In genomic region chr17:70929582-70929981, GRCm38 (mm10) we compare ENCODE assay signal across 26 mouse cellular contexts.
DNase-seq lines count a peak whose midpoint lies in the region; ATAC-seq and TF ChIP-seq lines count a peak whose summit lies in the region.
"Had no signal": no experiment of that assay in that cellular context is flagged by ENCODE, and none has a peak within 500 bp of the region (broad histone marks: within the 10 kb centered on the region; RNA-seq: fewer than 3 reads in every experiment).

No protein-coding gene starts in this region.

- no peaks in the 10 kb centered on the region for H3K9me3 ChIP-seq in lung, embryonic 15.5 days
- H3K9me3 ChIP-seq: embryonic facial prominence, embryonic 13.5 days; embryonic facial prominence, embryonic 15.5 days; forebrain, embryonic 10.5 days; forebrain, embryonic 12.5 days had no signal

- H3K9ac ChIP-seq in lung, embryonic 15.5 days, result no peak overlapping the region
- H3K9ac ChIP-seq: embryonic facial prominence, embryonic 13.5 days; embryonic facial prominence, embryonic 15.5 days; forebrain, embryonic 12.5 days had no signal

- H3K27ac ChIP-seq in lung, embryonic 15.5 days, result no peak overlapping the region
- H3K27ac ChIP-seq: embryonic facial prominence, embryonic 13.5 days; embryonic facial prominence, embryonic 15.5 days; forebrain, embryonic 10.5 days; forebrain, embryonic 12.5 days had no signal

- no peaks in the 10 kb centered on the region for H3K36me3 ChIP-seq in lung, embryonic 15.5 days
- H3K36me3 ChIP-seq: embryonic facial prominence, embryonic 13.5 days; embryonic facial prominence, embryonic 15.5 days; forebrain, embryonic 10.5 days; forebrain, embryonic 12.5 days had no signal

- no peak for TF ChIP-seq CTCF in lung, adult 2 months (IDR thresholded peaks at IDR 0.05; ENCODE audit: insufficient read depth, low read length)

- peak; percentile 35; the same call in 1 of the 2 replicates for ATAC-seq in lung, embryonic 15.5 days (ENCODE audit: borderline replicate concordance, extremely low read depth, low FRiP score, low TSS enrichment)
- ATAC-seq: activated CD4-positive, CD25-positive, alpha-beta regulatory T cell, adult 4 months; forebrain, embryonic 14.5 days; forebrain, embryonic 16.5 days; Patski had no signal

- no peaks in the 10 kb centered on the region for H3K27me3 ChIP-seq in lung, embryonic 15.5 days
- H3K27me3 ChIP-seq: embryonic facial prominence, embryonic 13.5 days; embryonic facial prominence, embryonic 15.5 days; forebrain, embryonic 12.5 days; Patski had no signal

- no peak for TF ChIP-seq POLR2A in lung, adult 2 months (IDR thresholded peaks at IDR 0.05; ENCODE audit: borderline replicate concordance, extremely low read depth, low read depth, low read length)

- no peak overlapping the region for H3K4me3 ChIP-seq in lung, embryonic 15.5 days
- no peak overlapping the region for H3K4me3 ChIP-seq in lung, adult 2 months (replicated peaks; ENCODE audit: extremely low read depth, low read depth, low read length)
- H3K4me3 ChIP-seq: embryonic facial prominence, embryonic 13.5 days; embryonic facial prominence, embryonic 15.5 days; erythroblast, embryonic 14.5 days; forebrain, embryonic 10.5 days; forebrain, embryonic 12.5 days had no signal

- 36% methylated on average over 1 of the region's 1 CpGs for WGBS in lung, embryonic 15.5 days
- 64% methylated on average over 1 of the region's 1 CpGs for WGBS in lung, adult 2 months

- no peaks in the 10 kb centered on the region for H3K4me1 ChIP-seq in lung, embryonic 15.5 days
- H3K4me1 ChIP-seq in lung, adult 2 months (ENCODE audit: control insufficient read depth, insufficient read depth, low read length), result no peaks in the 10 kb centered on the region
- H3K4me1 ChIP-seq: embryonic facial prominence, embryonic 13.5 days; embryonic facial prominence, embryonic 15.5 days; forebrain, embryonic 10.5 days; forebrain, embryonic 12.5 days had no signal

- no peak overlapping the region for H3K4me2 ChIP-seq in lung, embryonic 15.5 days
- H3K4me2 ChIP-seq: embryonic facial prominence, embryonic 13.5 days; embryonic facial prominence, embryonic 15.5 days; forebrain, embryonic 12.5 days had no signal

- no peak for DNase-seq in lung, postnatal 4 days
- peak; percentile 13 for DNase-seq in lung, postnatal 25 days (ENCODE audit: low spot score)
- DNase-seq in lung, adult 2 months, result no peak
- peak; percentile 63 for DNase-seq in 416B (ENCODE audit: low read depth)
- peak; percentile 27 for DNase-seq in lung, postnatal 36 days
- no peak for DNase-seq in thymus, postnatal 36 days
- no peak for DNase-seq in right cerebral cortex, postnatal 10 days (ENCODE audit: low spot score in 2 of 2)
- DNase-seq: adrenal gland, adult 8-10 months; adrenal gland, postnatal 14 days; cerebellum, adult 11 months; cerebellum, adult 18-20 months; cerebellum, adult 8-10 months; cerebellum, adult 9-11 months; cerebellum, postnatal 14 days; cerebellum, postnatal 36 days; embryo, embryonic 11 days had no signal

Comparison
In these comparisons a context has a peak if more than half of its experiments do, and no peak if none do; other contexts are left out.
1. DNase-seq: peak in lung, postnatal 25 days (single experiment), 416B (single experiment) and lung, postnatal 36 days (single experiment); none in lung, postnatal 4 days (0 of 2), lung, adult 2 months (single experiment), thymus, postnatal 36 days (0 of 2) and right cerebral cortex, postnatal 10 days (0 of 2).